Mouse (Mus musculus) CH12.LX (cell line): ENCODE data around the gene Arg1. TPM values are rescaled to one million over a fixed set of nuclear protein-coding genes. Genes with fewer than 3 reads are reported as not detected.

Experiments
- DNase-seq: peaks from one replicate; pipeline ENCODE4 v3.0.0-alpha.2; 2013; ENCODE audit errors: extremely low read depth
- H3K27ac ChIP-seq: 2 replicates; pipeline ENCODE4 v1.5.1; 2012; ENCODE audit warnings: low read depth, mild to moderate bottlenecking, control low read depth, moderate library complexity; ENCODE audit not compliant: insufficient read depth
- H3K27me3 ChIP-seq: replicated peaks from 2 replicates; pipeline ENCODE3; 2012; ENCODE audit warnings: inconsistent platforms
- H3K36me3 ChIP-seq, 2 experiments: replicated peaks in 1 of 2; 2 replicates each; pipeline versions ENCODE3 to v1.6.1; 2012; ENCODE audit warnings: inconsistent platforms in 1 of 2, low read length in 1 of 2, mild to moderate bottlenecking in 1 of 2, mixed read lengths in 1 of 2, moderate library complexity in 1 of 2; ENCODE audit not compliant: control insufficient read depth in 1 of 2, insufficient read depth in 1 of 2
- H3K4me1 ChIP-seq, 2 experiments: 2 replicates each; pipeline ENCODE4 v1.6.1; 2012; ENCODE audit warnings: inconsistent platforms in 1 of 2, moderate library complexity in 1 of 2; ENCODE audit not compliant: insufficient read depth in 2 of 2, control insufficient read depth in 1 of 2
- H3K4me2 ChIP-seq: 2 replicates; pipeline ENCODE4 v1.6.1; 2012; ENCODE audit warnings: low read depth, mild to moderate bottlenecking, control low read depth; ENCODE audit not compliant: poor library complexity, insufficient read depth, severe bottlenecking
- H3K4me3 ChIP-seq, 3 experiments: fragments of 150-350 bp in 1 of 3; sonication (generic) in 1 of 3; replicated peaks in 1 of 3; 2 replicates each; pipeline versions ENCODE3 to v1.5.1; 2011 to 2012; ENCODE audit warnings: low read depth in 2 of 3, low read length in 2 of 3, mild to moderate bottlenecking in 2 of 3, moderate library complexity in 2 of 3, control low read depth in 1 of 3, improper control_type of control experiment in 1 of 3, inconsistent platforms in 1 of 3, mixed read lengths in 1 of 3; ENCODE audit not compliant: poor library complexity in 1 of 3
- H3K79me2 ChIP-seq: replicated peaks from 2 replicates; pipeline ENCODE4 v1.6.1; 2012; ENCODE audit warnings: mild to moderate bottlenecking, moderate library complexity; ENCODE audit not compliant: control insufficient read depth, poor library complexity, insufficient read depth, severe bottlenecking; ENCODE audit errors: extremely low read depth
- H3K9ac ChIP-seq: 2 replicates; pipeline ENCODE4 v1.6.1; 2012; ENCODE audit warnings: low read depth, mild to moderate bottlenecking, control low read depth, moderate library complexity; ENCODE audit not compliant: insufficient read depth
- H3K9me3 ChIP-seq: replicated peaks from 2 replicates; pipeline ENCODE3; 2012; ENCODE audit warnings: low read length, inconsistent platforms, mixed read lengths
- BHLHE40 ChIP-seq: IDR thresholded peaks from 2 replicates; pipeline ENCODE4 v1.6.1; 2011; ENCODE audit warnings: mild to moderate bottlenecking, low read depth, low read length, improper control_type of control experiment
- CHD2 ChIP-seq: IDR thresholded peaks from 2 replicates; pipeline ENCODE4 v1.6.1; 2011; ENCODE audit warnings: low read length, improper control_type of control experiment
- CTCF ChIP-seq, 2 experiments: IDR thresholded peaks in 1 of 2; conservative IDR thresholded peaks in 1 of 2; 2 replicates each; pipeline ENCODE4 v1.5.1; 2011 to 2012; ENCODE audit warnings: low read depth in 2 of 2, low read length in 2 of 2, improper control_type of control experiment in 1 of 2, inconsistent platforms in 1 of 2, mild to moderate bottlenecking in 1 of 2, moderate library complexity in 1 of 2
- E2F4 ChIP-seq: IDR thresholded peaks from 2 replicates; pipeline ENCODE4 v1.6.1; 2011; ENCODE audit warnings: low read depth, low read length, improper control_type of control experiment; ENCODE audit not compliant: insufficient replicate concordance
- EP300 ChIP-seq: IDR thresholded peaks from 2 replicates; pipeline ENCODE4 v1.6.1; 2011; ENCODE audit warnings: low read length, improper control_type of control experiment
- GABPA ChIP-seq: IDR thresholded peaks from 2 replicates; pipeline ENCODE4 v1.6.1; 2012; ENCODE audit warnings: low read depth, low read length, improper control_type of control experiment, inconsistent platforms; ENCODE audit not compliant: insufficient replicate concordance
- HCFC1 ChIP-seq: IDR thresholded peaks from 2 replicates; pipeline ENCODE4 v1.6.1; 2012; ENCODE audit warnings: low read depth, mild to moderate bottlenecking, inconsistent platforms, low read length, improper control_type of control experiment
- JUND ChIP-seq: conservative IDR thresholded peaks from 2 replicates; pipeline ENCODE4 v1.6.1; 2011; ENCODE audit warnings: low read depth, low read length, improper control_type of control experiment
- MAX ChIP-seq: IDR thresholded peaks from 2 replicates; pipeline ENCODE4 v1.6.1; 2011; ENCODE audit warnings: low read length, improper control_type of control experiment
- MAZ ChIP-seq: IDR thresholded peaks from 2 replicates; pipeline ENCODE4 v1.6.1; 2012; ENCODE audit warnings: low read depth, mild to moderate bottlenecking, inconsistent platforms, low read length, improper control_type of control experiment, moderate library complexity
- MEF2A ChIP-seq: IDR thresholded peaks from 2 replicates; pipeline ENCODE4 v1.6.1; 2014; ENCODE audit warnings: low read depth, mild to moderate bottlenecking, inconsistent platforms, low read length, improper control_type of control experiment, borderline replicate concordance
- NRF1 ChIP-seq: IDR thresholded peaks from 2 replicates; pipeline ENCODE4 v1.6.1; 2014; ENCODE audit warnings: low read depth, mild to moderate bottlenecking, inconsistent platforms, low read length, improper control_type of control experiment, moderate library complexity
- PAX5 ChIP-seq: IDR thresholded peaks from 2 replicates; pipeline ENCODE4 v1.6.1; 2012; ENCODE audit warnings: low read length, inconsistent platforms, mixed read lengths
- POLR2A ChIP-seq: IDR thresholded peaks from 2 replicates; pipeline ENCODE4 v1.6.1; 2011; ENCODE audit warnings: low read depth, mild to moderate bottlenecking, improper control_type of control experiment, low read length
- RAD21 ChIP-seq: IDR thresholded peaks from 2 replicates; pipeline ENCODE4 v1.6.1; 2011; ENCODE audit warnings: low read depth, mild to moderate bottlenecking, low read length, improper control_type of control experiment, moderate library complexity
- RCOR1 ChIP-seq: conservative IDR thresholded peaks from 2 replicates; pipeline ENCODE4 v1.6.1; 2012; ENCODE audit warnings: low read depth, mild to moderate bottlenecking, inconsistent platforms, low read length, improper control_type of control experiment
- SMC3 ChIP-seq: IDR thresholded peaks from 2 replicates; pipeline ENCODE4 v1.6.1; 2011; ENCODE audit warnings: low read depth, low read length, improper control_type of control experiment
- UBTF ChIP-seq: IDR thresholded peaks from 2 replicates; pipeline ENCODE4 v1.6.1; 2012; ENCODE audit warnings: low read depth, mild to moderate bottlenecking, inconsistent platforms, low read length, improper control_type of control experiment, moderate library complexity
- USF2 ChIP-seq: conservative IDR thresholded peaks from 2 replicates; pipeline ENCODE4 v1.6.1; 2011; ENCODE audit warnings: low read depth, low read length, improper control_type of control experiment
- ZC3H11A ChIP-seq: IDR thresholded peaks from 2 replicates; pipeline ENCODE4 v1.6.1; 2012; ENCODE audit warnings: low read depth, mild to moderate bottlenecking, inconsistent platforms, low read length, improper control_type of control experiment
- ZMIZ1 ChIP-seq: IDR thresholded peaks from 2 replicates; pipeline ENCODE4 v1.6.1; 2012; ENCODE audit warnings: low read depth, mild to moderate bottlenecking, inconsistent platforms, low read length, improper control_type of control experiment
- dilution Hi-C: fragments of 300-500 bp; cut with MboI; formaldehyde crosslinking; loops from 2 replicates; pipeline ENCODE4 v1.14.3; 2020; ENCODE audit warnings: low sequenced_read_pairs; ENCODE audit not compliant: extremely low pct_unique_long_range_greater_than_20kb, extremely low pct_ligation_motif_present
- in situ Hi-C: fragments of 300-500 bp; cut with MboI; formaldehyde crosslinking; loops from 3 replicates; pipeline ENCODE4 v1.14.3; 2019; ENCODE audit warnings: low sequenced_read_pairs, low pct_ligation_motif_present, low pct_unique_long_range_greater_than_20kb, mixed read lengths
- polyA plus RNA-seq: library from polyadenylated mRNA; unstranded; fragments of >175 nt; gene quantifications from 2 replicates; pipeline ENCODE4 v1.2.1, GENCODE M21; 2012; ENCODE audit warnings: low read depth; ENCODE audit not compliant: insufficient read length
- total RNA-seq, 2 experiments: library from RNA; depleted of rRNA; stranded (reverse); fragments of 300-350 nt in 1 of 2; fragments of >200 nt in 1 of 2; gene quantifications; 2 replicates each; pipeline ENCODE4 v1.2.3; 2012 to 2014

Arg1 gene
- total and polyA plus RNA-seq, 3 experiments: 0.20 to 0.55 (median 0.20) TPM

GRCm38 (mm10) chr10:24912576-24912975 is 14.7 kb downstream of the Arg1 start:
- peaks cover 53 to 89% of the 10 kb centered on the region in 2 experiments for H3K36me3 ChIP-seq
- dilution Hi-C loops: no loop called here

GRCm38 (mm10) chr10:24911199-24911598 is 16.1 kb downstream of the Arg1 start:
- no peak for TF ChIP-seq ZC3H11A
- no peak for TF ChIP-seq MEF2A
- TF ChIP-seq POLR2A: no peak
- TF ChIP-seq JUND: no peak
- TF ChIP-seq CHD2: no peak
- no peak for TF ChIP-seq MAZ
- no peak for TF ChIP-seq RCOR1
- TF ChIP-seq PAX5: no peak
- no peak for TF ChIP-seq NRF1
- no peak for TF ChIP-seq ZMIZ1
- TF ChIP-seq EP300: no peak
- no peak for TF ChIP-seq HCFC1
- H3K4me3 ChIP-seq: no peak overlapping the region
- H3K9me3 ChIP-seq: no peaks in the 10 kb centered on the region
- dilution Hi-C loops (no loop called here), in situ Hi-C loops (no loop called here)
- no peak overlapping the region for H3K4me2 ChIP-seq
- H3K27me3 ChIP-seq: no peaks in the 10 kb centered on the region
- H3K79me2 ChIP-seq: no peaks in the 10 kb centered on the region
- no peaks in the 10 kb centered on the region for H3K4me1 ChIP-seq
- DNase-seq: no peak
- H3K36me3 ChIP-seq: peaks cover 61 to 90% of the 10 kb centered on the region in 2 experiments
- H3K27ac ChIP-seq: no peak overlapping the region
- H3K9ac ChIP-seq: no peak overlapping the region

More at GRCm38 (mm10) chr10:24912576-24912975, 14.7 kb downstream of the Arg1 start:
- no peak overlapping the region for H3K9ac ChIP-seq
- H3K27me3 ChIP-seq: no peaks in the 10 kb centered on the region
- H3K27ac ChIP-seq: no peak overlapping the region
- no peak overlapping the region for H3K4me2 ChIP-seq
- in situ Hi-C loops: no loop called here
- H3K79me2 ChIP-seq: no peaks in the 10 kb centered on the region
- no peak for DNase-seq
- TF ChIP-seq BHLHE40: no peak
- TF ChIP-seq CTCF (conservative IDR thresholded peaks at IDR 0.05 in 1 of 2, IDR thresholded peaks at IDR 0.05 in 1 of 2; ENCODE audit: low read depth in 2 of 2, low read length in 2 of 2): no peak
- no peak for TF ChIP-seq GABPA
- no peak for TF ChIP-seq RAD21
- no peak for TF ChIP-seq E2F4
- no peak for TF ChIP-seq SMC3
- no peak for TF ChIP-seq POLR2A
- TF ChIP-seq USF2: no peak
- TF ChIP-seq UBTF: no peak
- no peak for TF ChIP-seq MAX
- no peak for TF ChIP-seq CHD2
- no peak for TF ChIP-seq ZMIZ1
- TF ChIP-seq, all 38 proteins: peak for 0
- Histone ChIP-seq H3K4me3 (no peak overlapping the region), H3K4me1 (no peaks in the 10 kb centered on the region), H3K9me3 (no peaks in the 10 kb centered on the region)
